Mouse (Mus musculus): Measurements from ENCODE around the gene H2-Ab1. TPM values are rescaled to one million over a fixed set of nuclear protein-coding genes. Genes with fewer than 3 reads are reported as not detected.

The H2-Ab1 gene
- total RNA-seq, 2 experiments from 2014 or later = 4.4 to 4.7 TPM

- no peak for DNase-seq
- intact Hi-C loops (cut with DNase I) = no loop called here
Observed at GRCm38 (mm10) chr17:34270940-34271339, 13.5 kb downstream of the H2-Ab1 start.

DNA sequence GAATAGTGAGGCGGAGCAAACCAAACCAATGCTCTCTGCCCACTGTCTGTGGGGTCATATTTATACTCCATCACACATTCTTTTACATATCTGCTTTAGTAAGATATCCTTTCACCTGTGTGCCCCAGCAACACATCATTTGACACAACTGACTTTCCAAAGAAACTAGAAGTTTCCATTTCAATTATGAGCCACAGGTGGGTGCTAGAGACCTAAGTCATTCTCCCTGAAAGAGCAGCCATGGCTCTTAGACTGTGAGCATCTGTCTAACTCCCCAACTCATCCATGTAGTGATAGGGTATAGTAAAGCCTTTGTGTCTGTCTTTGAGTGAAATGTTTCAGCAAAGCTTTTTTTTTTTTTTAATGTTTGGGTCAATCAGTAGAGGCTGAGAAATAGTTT is 14.6 kb downstream of the H2-Ab1 start:
- intact Hi-C loops (cut with DNase I) = no loop called here
- DNase-seq = no peak

- DNase-seq = no peak
- intact Hi-C loops (cut with DNase I) = no loop called here
Observed at GRCm38 (mm10) chr17:34280499-34281038, 23.1 kb downstream of the H2-Ab1 start.

DNA sequence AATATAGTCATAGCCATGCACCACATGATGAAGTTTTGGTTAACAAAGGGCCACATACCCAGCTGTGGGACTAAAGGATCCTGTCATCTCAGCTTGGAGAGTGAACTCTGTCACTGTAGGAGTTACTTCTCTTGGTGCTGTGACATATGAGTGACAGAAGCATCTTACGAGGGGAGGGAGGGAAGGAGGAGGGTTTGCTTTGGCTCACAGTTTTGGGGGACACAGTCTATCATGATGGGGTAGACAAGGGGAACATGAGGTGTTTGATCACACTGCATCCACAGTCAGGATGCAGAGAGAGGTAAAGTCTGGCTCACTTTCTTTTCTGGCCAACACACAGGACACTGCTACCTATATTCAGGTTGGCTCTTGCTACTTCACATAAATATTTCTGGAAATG is 24.3 kb downstream of the H2-Ab1 start:
- intact Hi-C loops (cut with DNase I) = no loop called here

GRCm38 (mm10) chr17:34285371-34285770 is 27.9 kb downstream of the H2-Ab1 start:
- intact Hi-C loops (cut with DNase I) = no loop called here
- DNase-seq = no peak

More for the DNA sequence above, 24.3 kb downstream of the H2-Ab1 start:
- DNase-seq = no peak

- DNase-seq = no peak
Observed at GRCm38 (mm10) chr17:34285848-34286247, 28.4 kb downstream of the H2-Ab1 start.

DNA sequence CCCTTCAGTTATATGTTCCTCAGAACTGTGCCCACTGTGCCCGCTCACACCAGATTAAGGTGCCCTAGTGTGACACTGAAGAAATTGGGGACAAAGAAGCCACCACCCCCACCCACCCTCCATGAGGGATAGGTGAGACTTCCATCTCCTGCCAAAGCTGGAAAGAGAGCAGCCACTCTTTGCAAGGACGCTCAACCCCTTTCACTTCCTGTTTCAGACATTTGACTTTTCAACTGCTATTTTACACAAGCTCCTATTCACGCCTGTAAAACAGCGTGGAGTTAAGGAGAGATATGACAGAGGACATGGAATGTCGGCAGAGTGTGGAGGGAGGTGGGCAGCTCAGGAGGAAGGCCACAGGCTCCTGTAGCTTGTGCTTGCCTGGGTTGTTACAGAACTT is 29.0 kb downstream of the H2-Ab1 start:
- no peak for DNase-seq

More at GRCm38 (mm10) chr17:34285848-34286247, 28.4 kb downstream of the H2-Ab1 start:
- intact Hi-C loops (cut with DNase I) = no loop called here

GRCm38 (mm10) chr17:34286999-34287398 is 29.5 kb downstream of the H2-Ab1 start:
- intact Hi-C loops (cut with DNase I) = no loop called here
- DNase-seq = no peak

More for the DNA sequence above, 29.0 kb downstream of the H2-Ab1 start:
- intact Hi-C loops (cut with DNase I) = no loop called here

- DNase-seq = peak; percentile 92 to 93
- intact Hi-C loops (cut with DNase I) = no loop called here
Observed at GRCm38 (mm10) chr17:34287648-34288047, 30.2 kb downstream of the H2-Ab1 start, which contains the start of gene H2-Aa. Gene H2-Aa, minus strand, starts transcription at chr17:34287823.

DNA sequence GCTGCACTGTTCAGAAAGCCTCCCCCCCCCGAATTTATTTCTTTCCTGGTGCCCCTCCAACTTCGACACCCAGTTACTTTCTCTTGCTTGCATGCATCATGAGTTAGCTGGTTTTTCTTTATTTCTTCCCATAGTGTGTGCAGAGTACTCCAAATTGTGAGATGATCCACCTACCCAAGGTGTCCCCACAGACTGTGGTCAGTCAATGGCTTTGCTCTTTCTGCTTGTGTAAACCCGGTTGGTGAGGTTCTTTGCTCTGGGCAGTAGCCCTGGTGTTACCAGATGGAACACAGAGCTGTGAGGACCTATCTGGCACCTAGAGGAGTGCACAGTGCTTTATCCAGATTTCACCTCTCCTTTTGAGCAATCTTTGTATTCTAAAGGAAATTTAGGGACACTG is 30.6 kb downstream of the H2-Ab1 start:
- no peak for DNase-seq
- intact Hi-C loops (cut with DNase I) = no loop called here

- peak; percentile 85 to 88 for DNase-seq
- intact Hi-C loops (cut with DNase I) = no loop called here
Observed at GRCm38 (mm10) chr17:34291609-34292008, 34.1 kb downstream of the H2-Ab1 start.

DNA sequence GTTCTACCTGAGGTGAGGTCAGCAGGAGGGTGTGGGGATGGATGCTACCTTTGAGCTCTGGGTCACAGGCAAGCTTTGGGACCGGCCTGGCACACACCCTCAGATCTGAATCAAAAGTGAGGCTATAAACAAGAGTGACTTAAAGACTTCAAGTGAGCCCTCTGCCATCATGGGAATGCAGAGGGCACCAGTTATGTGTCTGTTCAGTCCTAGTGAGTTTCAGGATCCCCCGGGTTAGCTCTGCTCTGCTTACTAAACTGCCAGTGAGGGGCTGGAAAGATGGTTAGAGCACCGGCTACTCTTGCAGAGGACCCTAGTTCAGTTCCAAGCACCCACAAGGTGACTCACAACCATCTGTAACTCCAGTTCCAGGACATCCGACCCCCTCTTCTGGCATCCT is 35.1 kb downstream of the H2-Ab1 start:
- intact Hi-C loops (cut with DNase I) = no loop called here
- no peak for DNase-seq

DNA sequence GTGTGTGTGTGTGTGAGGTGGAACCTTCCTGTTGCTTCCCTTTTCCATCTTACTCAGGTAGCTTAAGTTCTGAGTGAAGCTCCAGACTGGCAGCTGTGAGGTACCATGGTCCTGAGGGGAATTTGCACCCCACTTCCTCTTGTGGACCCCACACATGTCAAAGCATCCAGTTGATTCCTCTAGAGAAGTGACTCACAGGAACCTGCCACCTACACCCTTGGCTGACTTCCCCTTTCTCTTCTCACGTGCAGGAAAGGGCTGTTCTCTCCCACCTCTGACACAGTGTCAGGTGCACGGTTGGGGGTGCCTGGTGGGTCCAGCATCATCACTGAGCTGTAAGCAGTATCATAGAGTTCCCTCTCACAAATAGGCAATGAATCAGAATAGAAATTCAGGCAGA is 36.0 kb downstream of the H2-Ab1 start:
- no peak for DNase-seq

GRCm38 (mm10) chr17:34294249-34294648 is 36.8 kb downstream of the H2-Ab1 start:
- no peak for DNase-seq
- intact Hi-C loops (cut with DNase I) = no loop called here

More for the DNA sequence above, 36.0 kb downstream of the H2-Ab1 start:
- intact Hi-C loops (cut with DNase I) = no loop called here

DNA sequence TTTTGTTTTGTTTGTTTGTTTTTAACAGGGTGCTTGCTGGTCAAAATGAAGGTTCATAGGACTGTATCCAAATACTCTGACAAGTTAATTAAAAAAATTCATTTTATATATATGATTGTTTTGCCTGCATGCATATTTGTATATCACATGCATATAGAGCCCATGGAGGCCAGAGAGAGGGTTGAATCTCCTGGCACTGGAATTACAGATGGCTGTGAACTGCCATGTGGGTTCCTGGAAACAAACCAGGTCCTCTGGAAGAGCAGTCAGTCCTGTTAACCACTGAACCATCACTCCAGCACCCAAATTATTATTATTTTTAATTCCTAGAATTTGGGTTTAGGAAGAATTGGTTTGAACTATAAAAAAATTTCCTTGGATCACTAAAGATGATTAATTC is 37.8 kb downstream of the H2-Ab1 start:
- no peak for DNase-seq
- intact Hi-C loops (cut with DNase I) = no loop called here

DNA sequence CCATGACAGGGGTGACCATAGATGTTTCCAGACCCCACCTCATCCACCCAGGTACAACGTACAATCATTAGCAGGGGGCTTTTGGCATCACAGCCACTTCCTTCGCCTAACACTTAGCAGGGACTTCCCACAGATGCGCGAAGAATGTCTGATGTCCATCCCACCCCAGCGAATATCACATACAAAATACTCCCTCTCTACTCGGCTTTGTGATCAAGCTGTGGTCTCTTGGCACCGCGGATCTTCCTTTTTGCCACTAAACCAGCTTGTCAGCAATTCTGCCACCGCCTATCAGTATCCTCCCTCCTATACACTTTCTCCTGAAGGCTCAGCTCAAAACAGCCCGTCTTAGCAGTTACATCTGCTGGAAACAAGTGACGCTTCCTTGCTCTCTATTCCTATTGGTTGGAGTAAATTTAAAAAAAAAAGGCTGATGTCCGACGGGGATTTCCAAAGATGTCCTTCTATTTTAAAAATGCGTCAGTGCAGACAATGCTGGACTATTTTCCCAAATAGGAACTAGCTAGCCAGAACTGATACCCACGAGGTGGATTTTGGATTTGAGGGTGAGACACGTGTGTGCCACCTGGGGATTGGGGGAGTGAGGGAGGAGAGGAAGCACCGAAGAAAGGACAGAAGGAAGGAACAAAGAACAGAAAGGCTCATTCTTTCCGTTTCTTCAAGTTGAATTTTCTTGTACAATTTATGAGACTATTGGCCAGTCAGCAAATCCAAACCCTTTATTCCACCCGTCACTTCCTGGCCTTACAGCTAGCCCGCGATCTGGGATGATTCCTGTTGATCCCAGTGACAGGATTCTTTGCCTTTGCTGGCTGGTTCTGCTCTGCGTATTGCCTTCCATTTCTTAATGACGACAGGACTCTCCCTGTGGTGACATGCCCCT is 38.7 kb downstream of the H2-Ab1 start:
- peak; percentile 73 to 84 for DNase-seq
- intact Hi-C loops (cut with DNase I) = no loop called here

DNA sequence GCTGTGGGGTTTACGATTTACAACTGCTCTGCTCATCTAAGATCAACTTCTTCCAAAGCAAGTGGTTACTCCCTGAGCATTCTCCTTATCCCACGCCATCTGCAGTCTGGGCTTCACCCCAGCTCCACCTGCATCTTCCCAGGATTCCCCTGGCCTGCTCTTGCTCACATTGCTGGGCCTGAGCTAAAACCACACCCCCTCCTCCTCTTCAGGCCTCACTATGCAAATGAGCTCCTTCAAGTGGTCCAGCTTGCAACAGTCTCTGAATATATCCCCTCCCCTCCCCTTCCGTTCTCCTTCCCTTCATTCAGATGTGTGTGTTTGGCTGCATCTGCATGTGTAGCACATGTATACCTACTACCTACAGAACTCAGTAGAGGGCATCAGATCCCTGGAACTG is 41.9 kb downstream of the H2-Ab1 start:
- DNase-seq = no peak
- intact Hi-C loops (cut with DNase I) = no loop called here

- no peak for DNase-seq
- intact Hi-C loops (cut with DNase I) = no loop called here
Observed at GRCm38 (mm10) chr17:34300071-34300470, 42.6 kb downstream of the H2-Ab1 start.

DNA sequence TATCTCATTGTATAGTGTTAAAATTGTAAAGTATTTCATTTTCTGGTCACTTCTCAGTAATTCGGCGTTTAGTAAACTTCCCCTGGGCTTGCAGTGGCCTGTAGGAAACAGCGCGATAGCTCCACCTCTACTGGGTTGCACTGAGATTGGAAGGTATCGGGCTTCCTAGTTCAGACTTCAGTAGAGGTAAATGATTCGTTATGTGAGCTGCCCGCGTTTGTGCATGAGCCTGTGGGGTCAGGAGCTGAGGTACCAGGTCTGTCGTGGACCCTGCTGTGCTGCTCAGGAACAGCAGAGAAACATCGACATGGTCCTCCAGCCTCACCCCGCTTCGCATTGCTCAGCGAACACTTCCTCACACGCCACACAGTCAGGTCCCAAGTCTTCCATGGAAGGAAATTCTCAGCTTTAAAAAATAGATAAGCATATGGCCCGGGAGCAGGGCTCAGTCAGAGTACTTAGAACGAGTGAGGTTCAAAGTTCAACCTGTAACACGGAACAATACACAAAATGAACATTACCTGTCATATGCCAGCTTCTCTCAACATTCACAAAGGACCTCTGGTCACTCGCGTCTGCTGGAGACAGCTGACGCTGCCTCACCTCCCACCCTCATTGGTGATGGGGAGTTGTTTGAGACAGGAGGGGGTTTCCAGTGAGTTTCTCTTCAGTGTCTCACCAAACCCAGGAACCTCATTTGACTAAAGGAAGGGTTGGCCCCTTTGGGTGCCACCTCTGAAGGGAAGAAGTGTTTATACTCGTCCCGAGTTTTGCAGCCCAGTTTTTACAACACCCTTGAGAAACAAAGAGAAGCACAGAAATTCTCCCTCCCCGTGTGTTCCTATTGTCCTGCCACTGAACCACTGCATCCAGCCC is 43.4 kb downstream of the H2-Ab1 start:
- DNase-seq = no peak
- intact Hi-C loops (cut with DNase I) = no loop called here

GRCm38 (mm10) chr17:34301670-34302190 is 44.2 kb downstream of the H2-Ab1 start:
- intact Hi-C loops (cut with DNase I) = no loop called here
- no peak for DNase-seq

DNA sequence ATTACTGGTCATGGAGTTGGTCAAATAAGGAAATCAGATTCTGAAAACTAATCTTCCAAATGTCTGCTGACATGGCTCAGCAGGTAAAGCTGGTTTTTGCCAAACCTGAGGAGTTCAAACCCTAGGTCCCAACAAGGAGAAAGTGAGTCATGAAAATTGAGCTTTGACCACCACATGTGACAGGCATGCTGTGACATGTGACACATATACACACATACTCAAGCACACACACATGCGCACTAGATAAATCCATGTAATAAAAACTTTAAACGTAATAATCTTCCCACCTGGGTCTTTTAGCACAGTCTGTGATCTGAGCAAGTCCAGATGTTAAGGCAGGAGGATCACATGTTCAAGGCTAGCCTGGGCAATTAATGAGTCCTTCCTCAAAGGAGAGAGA is 46.3 kb downstream of the H2-Ab1 start:
- no peak for DNase-seq
- intact Hi-C loops (cut with DNase I) = no loop called here

All from heart, postnatal 10 days (tissue).